Mouse (Mus musculus): ENCODE results near the gene Sass6. TPM values are rescaled to one million over a fixed set of nuclear protein-coding genes. Genes with fewer than 3 reads are reported as not detected.

Sass6 gene
- polyA plus RNA-seq, 1 experiment from 2014 or later, result 15.5 TPM

GRCm38 (mm10) chr3:116615318-116616068 lies 20.7 kb downstream of the Sass6 start:
- peaks cover 60% of the 10 kb centered on the region for H3K36me3 ChIP-seq (ENCODE audit: control insufficient read depth, insufficient read depth, low read length)
- DNase-seq (ENCODE audit: low spot score) (no peak), ATAC-seq (ENCODE audit: low read depth) (no peak)
- H3K4me2 ChIP-seq (ENCODE audit: low read depth, low read length), result no peak overlapping the region
- H3K9me3 ChIP-seq (ENCODE audit: control insufficient read depth, low read length), result no peaks in the 10 kb centered on the region
- H3K4me1 ChIP-seq (ENCODE audit: control insufficient read depth, insufficient read depth, low read length), result no peaks in the 10 kb centered on the region
- WGBS, result 91% methylated on average over 8 of the region's 8 CpGs
- H3K4me3 ChIP-seq (ENCODE audit: low read depth, low read length), result no peak overlapping the region
- H3K27ac ChIP-seq (replicated peaks; ENCODE audit: low read depth, low read length), result no peak overlapping the region
- no peak overlapping the region for H3K9ac ChIP-seq (ENCODE audit: low read depth, low read length)
- no peaks in the 10 kb centered on the region for H3K27me3 ChIP-seq (replicated peaks; ENCODE audit: control insufficient read depth, insufficient read depth, low read length)

- ATAC-seq (ENCODE audit: low read depth) (no peak), DNase-seq (ENCODE audit: low spot score) (no peak)
- H3K4me1 ChIP-seq (ENCODE audit: control insufficient read depth, insufficient read depth, low read length), result no peaks in the 10 kb centered on the region
- H3K27ac ChIP-seq (replicated peaks; ENCODE audit: low read depth, low read length), result no peak overlapping the region
- H3K36me3 ChIP-seq (ENCODE audit: control insufficient read depth, insufficient read depth, low read length), result peaks cover 54% of the 10 kb centered on the region
- no peaks in the 10 kb centered on the region for H3K27me3 ChIP-seq (replicated peaks; ENCODE audit: control insufficient read depth, insufficient read depth, low read length)
- no peak overlapping the region for H3K4me3 ChIP-seq (ENCODE audit: low read depth, low read length)
- H3K4me2 ChIP-seq (ENCODE audit: low read depth, low read length), result no peak overlapping the region
- 86% methylated on average over 6 of the region's 6 CpGs for WGBS
- no peaks in the 10 kb centered on the region for H3K9me3 ChIP-seq (ENCODE audit: control insufficient read depth, low read length)
- H3K9ac ChIP-seq (ENCODE audit: low read depth, low read length), result no peak overlapping the region
Measured at GRCm38 (mm10) chr3:116618855-116619254, 24.1 kb downstream of the Sass6 start.

- DNase-seq (ENCODE audit: low spot score), result no peak
- H3K9ac ChIP-seq (ENCODE audit: low read depth, low read length), result no peak overlapping the region
- no peaks in the 10 kb centered on the region for H3K4me1 ChIP-seq (ENCODE audit: control insufficient read depth, insufficient read depth, low read length)
- H3K27ac ChIP-seq (replicated peaks; ENCODE audit: low read depth, low read length), result no peak overlapping the region
- H3K4me2 ChIP-seq (ENCODE audit: low read depth, low read length), result no peak overlapping the region
- no peaks in the 10 kb centered on the region for H3K9me3 ChIP-seq (ENCODE audit: control insufficient read depth, low read length)
- no peaks in the 10 kb centered on the region for H3K27me3 ChIP-seq (replicated peaks; ENCODE audit: control insufficient read depth, insufficient read depth, low read length)
- H3K36me3 ChIP-seq (ENCODE audit: control insufficient read depth, insufficient read depth, low read length), result peaks cover 34% of the 10 kb centered on the region
- whole genome bisulfite sequencing, result 91% methylated on average over 7 of the region's 7 CpGs
- ATAC-seq (ENCODE audit: low read depth), result no peak
- no peak overlapping the region for H3K4me3 ChIP-seq (ENCODE audit: low read depth, low read length)
Measured at GRCm38 (mm10) chr3:116620636-116621370, 26.0 kb downstream of the Sass6 start.

GRCm38 (mm10) chr3:116622641-116623040 lies 27.9 kb downstream of the Sass6 start:
- 96% methylated on average over 7 of the region's 7 CpGs for WGBS
- H3K9me3 ChIP-seq (ENCODE audit: control insufficient read depth, low read length), result no peaks in the 10 kb centered on the region
- ATAC-seq (ENCODE audit: low read depth) (no peak), DNase-seq (ENCODE audit: low spot score) (no peak)
- no peaks in the 10 kb centered on the region for H3K27me3 ChIP-seq (replicated peaks; ENCODE audit: control insufficient read depth, insufficient read depth, low read length)
- no peak overlapping the region for H3K4me3 ChIP-seq (ENCODE audit: low read depth, low read length)
- peaks cover 35% of the 10 kb centered on the region for H3K36me3 ChIP-seq (ENCODE audit: control insufficient read depth, insufficient read depth, low read length)
- H3K9ac ChIP-seq (ENCODE audit: low read depth, low read length), result no peak overlapping the region
- H3K4me2 ChIP-seq (ENCODE audit: low read depth, low read length), result no peak overlapping the region
- no peaks in the 10 kb centered on the region for H3K4me1 ChIP-seq (ENCODE audit: control insufficient read depth, insufficient read depth, low read length)
- H3K27ac ChIP-seq (replicated peaks; ENCODE audit: low read depth, low read length), result no peak overlapping the region

GRCm38 (mm10) chr3:116631459-116631858 lies 36.7 kb downstream of the Sass6 start:
- no peak for ATAC-seq (ENCODE audit: low read depth)
- H3K4me1 ChIP-seq (ENCODE audit: control insufficient read depth, insufficient read depth, low read length), result no peaks in the 10 kb centered on the region
- H3K27me3 ChIP-seq (replicated peaks; ENCODE audit: control insufficient read depth, insufficient read depth, low read length), result no peaks in the 10 kb centered on the region
- no peak overlapping the region for H3K27ac ChIP-seq (replicated peaks; ENCODE audit: low read depth, low read length)
- DNase-seq (ENCODE audit: low spot score), result no peak
- no peaks in the 10 kb centered on the region for H3K9me3 ChIP-seq (ENCODE audit: control insufficient read depth, low read length)
- peaks cover 74% of the 10 kb centered on the region for H3K36me3 ChIP-seq (ENCODE audit: control insufficient read depth, insufficient read depth, low read length)
- no peak overlapping the region for H3K9ac ChIP-seq (ENCODE audit: low read depth, low read length)
- H3K4me3 ChIP-seq (ENCODE audit: low read depth, low read length), result no peak overlapping the region
- 67% methylated on average over 1 of the region's 1 CpGs for WGBS
- no peak overlapping the region for H3K4me2 ChIP-seq (ENCODE audit: low read depth, low read length)

GRCm38 (mm10) chr3:116632971-116633370 lies 38.2 kb downstream of the Sass6 start:
- WGBS, result 84% methylated on average over 3 of the region's 3 CpGs
- Histone ChIP-seq H3K27me3 (replicated peaks; ENCODE audit: control insufficient read depth, insufficient read depth, low read length) (no peaks in the 10 kb centered on the region), H3K36me3 (ENCODE audit: control insufficient read depth, insufficient read depth, low read length) (peaks cover 76% of the 10 kb centered on the region), H3K4me3 (ENCODE audit: low read depth, low read length) (no peak overlapping the region), H3K27ac (replicated peaks; ENCODE audit: low read depth, low read length) (no peak overlapping the region), H3K9ac (ENCODE audit: low read depth, low read length) (no peak overlapping the region), H3K4me1 (ENCODE audit: control insufficient read depth, insufficient read depth, low read length) (no peaks in the 10 kb centered on the region), H3K9me3 (ENCODE audit: control insufficient read depth, low read length) (no peaks in the 10 kb centered on the region), H3K4me2 (ENCODE audit: low read depth, low read length) (no peak overlapping the region)
- DNase-seq (ENCODE audit: low spot score) (peak; percentile 8), ATAC-seq (ENCODE audit: low read depth) (no peak)

GRCm38 (mm10) chr3:116634091-116634490 lies 39.3 kb downstream of the Sass6 start:
- no peak for DNase-seq (ENCODE audit: low spot score)
- 92% methylated on average over 3 of the region's 3 CpGs for WGBS
- no peak overlapping the region for H3K9ac ChIP-seq (ENCODE audit: low read depth, low read length)
- H3K27ac ChIP-seq (replicated peaks; ENCODE audit: low read depth, low read length), result no peak overlapping the region
- H3K9me3 ChIP-seq (ENCODE audit: control insufficient read depth, low read length), result no peaks in the 10 kb centered on the region
- H3K4me3 ChIP-seq (ENCODE audit: low read depth, low read length), result no peak overlapping the region
- peaks cover 84% of the 10 kb centered on the region for H3K36me3 ChIP-seq (ENCODE audit: control insufficient read depth, insufficient read depth, low read length)
- no peaks in the 10 kb centered on the region for H3K4me1 ChIP-seq (ENCODE audit: control insufficient read depth, insufficient read depth, low read length)
- no peak overlapping the region for H3K4me2 ChIP-seq (ENCODE audit: low read depth, low read length)
- no peak for ATAC-seq (ENCODE audit: low read depth)
- no peaks in the 10 kb centered on the region for H3K27me3 ChIP-seq (replicated peaks; ENCODE audit: control insufficient read depth, insufficient read depth, low read length)

GRCm38 (mm10) chr3:116634853-116635252 lies 40.1 kb downstream of the Sass6 start:
- WGBS, result 91% methylated on average over 8 of the region's 8 CpGs

More at GRCm38 (mm10) chr3:116634853-116635252, 40.1 kb downstream of the Sass6 start:
- Histone ChIP-seq H3K27me3 (replicated peaks; ENCODE audit: control insufficient read depth, insufficient read depth, low read length) (no peaks in the 10 kb centered on the region), H3K4me2 (ENCODE audit: low read depth, low read length) (no peak overlapping the region), H3K36me3 (ENCODE audit: control insufficient read depth, insufficient read depth, low read length) (peaks cover 91% of the 10 kb centered on the region), H3K27ac (replicated peaks; ENCODE audit: low read depth, low read length) (no peak overlapping the region), H3K4me1 (ENCODE audit: control insufficient read depth, insufficient read depth, low read length) (no peaks in the 10 kb centered on the region), H3K9me3 (ENCODE audit: control insufficient read depth, low read length) (no peaks in the 10 kb centered on the region), H3K9ac (ENCODE audit: low read depth, low read length) (no peak overlapping the region), H3K4me3 (ENCODE audit: low read depth, low read length) (no peak overlapping the region)
- no peak for ATAC-seq (ENCODE audit: low read depth)
- no peak for DNase-seq (ENCODE audit: low spot score)

Data from embryonic facial prominence, embryonic 14.5 days (tissue).